Mouse (Mus musculus) testis, adult 2 months (tissue): ENCODE measurements at regions not wholly inside any gene's neighbourhood (a gene's known extent, or its start where the extent isn't known, plus 50 kb on each side); places are given as distances from the start of the nearest gene placed in this dataset.

Experiments
- CTCF ChIP-seq: fragments of 200-500 bp; IDR thresholded peaks from 2 replicates; pipeline ENCODE4 v1.5.1; 2012; ENCODE audit warnings: low read depth, mild to moderate bottlenecking, inconsistent platforms, low read length, moderate library complexity; ENCODE audit not compliant: control insufficient read depth, insufficient read depth, insufficient replicate concordance
- POLR2A ChIP-seq: fragments of 200-500 bp; IDR thresholded peaks from 2 replicates; pipeline ENCODE4 v1.6.1; 2012; ENCODE audit warnings: low read depth, mild to moderate bottlenecking, inconsistent platforms, low read length, moderate library complexity; ENCODE audit not compliant: control insufficient read depth

DNA sequence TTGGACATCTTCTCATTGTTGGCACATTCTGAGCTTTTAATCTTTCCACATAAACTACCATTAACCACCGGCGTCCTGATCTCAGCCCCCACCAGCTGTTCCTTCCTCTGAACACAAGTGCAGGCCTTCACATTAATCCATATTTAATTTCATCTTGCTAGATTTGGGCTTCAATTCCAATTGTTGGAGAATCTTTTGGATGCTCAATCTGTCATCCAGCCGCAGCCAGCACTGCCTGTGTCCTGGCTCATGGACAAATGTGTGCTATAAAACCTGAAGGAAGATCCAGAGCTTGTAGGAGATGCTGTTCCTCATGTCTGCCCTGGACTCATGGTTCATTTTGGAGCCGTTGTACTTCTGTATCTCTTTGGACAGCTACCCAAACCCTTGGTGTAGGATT is 77.1 kb upstream of the Hs3st2 start:
- no peak for TF ChIP-seq CTCF
- TF ChIP-seq POLR2A = no peak
